Mouse (Mus musculus) MEL (cell line): ENCODE measurements around the gene Cys1. TPM values are rescaled to one million over a fixed set of nuclear protein-coding genes. Genes with fewer than 3 reads are reported as not detected.

Experiments
- DNase-seq: peaks from one replicate; pipeline ENCODE4 v3.0.0; 2011; ENCODE audit warnings: low read depth, low spot score
- H3K27ac ChIP-seq: 2 replicates; pipeline ENCODE4 v1.5.1; 2012; ENCODE audit warnings: low read depth, mild to moderate bottlenecking, control low read depth, low read length, moderate library complexity; ENCODE audit not compliant: control insufficient read depth
- H3K27me3 ChIP-seq, 2 experiments: fragments of 150-350 bp in 1 of 2; sonication (generic) in 1 of 2; 2 replicates each; pipeline ENCODE4 v1.6.1; 2012; ENCODE audit warnings: low read length in 2 of 2, mild to moderate bottlenecking in 2 of 2, improper control_type of control experiment in 1 of 2, moderate library complexity in 1 of 2; ENCODE audit not compliant: insufficient read depth in 2 of 2, control insufficient read depth in 1 of 2
- H3K36me3 ChIP-seq, 2 experiments: 2 replicates each; pipeline ENCODE4 v1.6.1; 2012 to 2014; ENCODE audit warnings: low read length in 2 of 2, improper control_type of control experiment in 1 of 2, inconsistent platforms in 1 of 2, mild to moderate bottlenecking in 1 of 2; ENCODE audit not compliant: insufficient read depth in 2 of 2, control insufficient read depth in 1 of 2
- H3K4me1 ChIP-seq, 2 experiments: fragments of 150-350 bp in 1 of 2; sonication (generic) in 1 of 2; 2 replicates each; pipeline ENCODE4 v1.6.1; 2012; ENCODE audit warnings: low read length in 2 of 2, improper control_type of control experiment in 1 of 2, mild to moderate bottlenecking in 1 of 2; ENCODE audit not compliant: insufficient read depth in 2 of 2, control insufficient read depth in 1 of 2
- H3K4me3 ChIP-seq, 2 experiments: fragments of 150-350 bp in 1 of 2; sonication (generic) in 1 of 2; 2 replicates each; pipeline ENCODE4 v1.5.1; 2012; ENCODE audit warnings: low read depth in 2 of 2, low read length in 2 of 2, mild to moderate bottlenecking in 2 of 2, moderate library complexity in 2 of 2, control low read depth in 1 of 2, improper control_type of control experiment in 1 of 2; ENCODE audit not compliant: control insufficient read depth in 1 of 2, insufficient read depth in 1 of 2
- H3K79me2 ChIP-seq: 2 replicates; pipeline ENCODE4 v1.6.1; 2012; ENCODE audit warnings: mild to moderate bottlenecking, low read length, moderate library complexity; ENCODE audit not compliant: control insufficient read depth, poor library complexity, insufficient read depth
- H3K9ac ChIP-seq: 2 replicates; pipeline ENCODE4 v1.6.1; 2012; ENCODE audit warnings: low read depth, mild to moderate bottlenecking, control low read depth, low read length, moderate library complexity; ENCODE audit not compliant: control insufficient read depth, poor library complexity, severe bottlenecking
- H3K9me3 ChIP-seq: fragments of 150-350 bp; sonication (generic); replicated peaks from 2 replicates; pipeline ENCODE4 v1.6.1; 2012; ENCODE audit warnings: mild to moderate bottlenecking, low read length, improper control_type of control experiment, moderate library complexity; ENCODE audit not compliant: insufficient read depth
- BHLHE40 ChIP-seq: IDR thresholded peaks from 2 replicates; pipeline ENCODE4 v1.6.1; 2012; ENCODE audit warnings: low read depth, mild to moderate bottlenecking, inconsistent platforms, low read length, improper control_type of control experiment, borderline replicate concordance
- CHD1 ChIP-seq: IDR thresholded peaks from 2 replicates; pipeline ENCODE4 v1.6.1; 2012; ENCODE audit warnings: low read depth, mild to moderate bottlenecking, inconsistent platforms, low read length, improper control_type of control experiment
- CTCF ChIP-seq, 3 experiments: IDR thresholded peaks in 2 of 3; conservative IDR thresholded peaks in 1 of 3; 2 replicates each; pipeline ENCODE4 v1.5.1; 2011 to 2012; ENCODE audit warnings: low read length in 3 of 3, low read depth in 2 of 3, mild to moderate bottlenecking in 2 of 3, improper control_type of control experiment in 1 of 3, inconsistent platforms in 1 of 3, mixed read lengths in 1 of 3, moderate library complexity in 1 of 3; ENCODE audit not compliant: control insufficient read depth in 1 of 3, insufficient read depth in 1 of 3, poor library complexity in 1 of 3, severe bottlenecking in 1 of 3
- ELF1 ChIP-seq: IDR thresholded peaks from 2 replicates; pipeline ENCODE4 v1.6.1; 2014; ENCODE audit warnings: low read depth, mild to moderate bottlenecking, inconsistent platforms, low read length, improper control_type of control experiment, moderate library complexity
- EP300 ChIP-seq, 2 experiments: IDR thresholded peaks; 2 replicates each; pipeline ENCODE4 v1.6.1; 2011; ENCODE audit warnings: improper control_type of control experiment in 2 of 2, low read length in 2 of 2, low read depth in 1 of 2, mild to moderate bottlenecking in 1 of 2
- ETS1 ChIP-seq: IDR thresholded peaks from 2 replicates; pipeline ENCODE4 v1.6.1; 2012; ENCODE audit warnings: low read depth, mild to moderate bottlenecking, inconsistent platforms, low read length, improper control_type of control experiment, moderate library complexity
- GABPA ChIP-seq: IDR thresholded peaks from 2 replicates; pipeline ENCODE4 v1.6.1; 2012; ENCODE audit warnings: low read depth, mild to moderate bottlenecking, inconsistent platforms, low read length, improper control_type of control experiment, moderate library complexity
- GATA1 ChIP-seq: IDR thresholded peaks from 2 replicates; pipeline ENCODE4 v1.6.1; 2011; ENCODE audit warnings: low read depth, low read length, improper control_type of control experiment
- HCFC1 ChIP-seq: IDR thresholded peaks from 2 replicates; pipeline ENCODE4 v1.6.1; 2012; ENCODE audit warnings: low read depth, mild to moderate bottlenecking, inconsistent platforms, low read length, improper control_type of control experiment, moderate library complexity
- JUND ChIP-seq: IDR thresholded peaks from 2 replicates; pipeline ENCODE4 v1.6.1; 2011; ENCODE audit warnings: low read depth, mild to moderate bottlenecking, improper control_type of control experiment, low read length
- KAT2A ChIP-seq: conservative IDR thresholded peaks from 2 replicates; pipeline ENCODE4 v1.6.1; 2012; ENCODE audit warnings: low read depth, low read length, improper control_type of control experiment, inconsistent platforms
- MAZ ChIP-seq: IDR thresholded peaks from 2 replicates; pipeline ENCODE4 v1.6.1; 2012; ENCODE audit warnings: low read depth, mild to moderate bottlenecking, inconsistent platforms, low read length, improper control_type of control experiment
- MEF2A ChIP-seq: IDR thresholded peaks from 2 replicates; pipeline ENCODE4 v1.6.1; 2014; ENCODE audit warnings: low read depth, mild to moderate bottlenecking, inconsistent platforms, low read length, improper control_type of control experiment; ENCODE audit not compliant: poor library complexity, insufficient replicate concordance, severe bottlenecking; ENCODE audit errors: extremely low read depth
- MYB ChIP-seq: IDR thresholded peaks from 2 replicates; pipeline ENCODE4 v1.6.1; 2011; ENCODE audit warnings: mild to moderate bottlenecking, low read depth, low read length, improper control_type of control experiment
- MYC ChIP-seq: IDR thresholded peaks from 2 replicates; pipeline ENCODE4 v1.6.1; 2011; ENCODE audit warnings: low read depth, mild to moderate bottlenecking, low read length, improper control_type of control experiment, moderate library complexity
- NRF1 ChIP-seq: IDR thresholded peaks from 2 replicates; pipeline ENCODE4 v1.6.1; 2014; ENCODE audit warnings: low read depth, mild to moderate bottlenecking, inconsistent platforms, low read length, improper control_type of control experiment, moderate library complexity; ENCODE audit not compliant: poor library complexity, insufficient read depth, severe bottlenecking
- POLR2A ChIP-seq, 2 experiments: IDR thresholded peaks; 2 replicates each; pipeline ENCODE4 v1.6.1; 2011 to 2012; ENCODE audit warnings: low read length in 2 of 2, mild to moderate bottlenecking in 2 of 2, control low read depth in 1 of 2, improper control_type of control experiment in 1 of 2, low read depth in 1 of 2, moderate library complexity in 1 of 2; ENCODE audit not compliant: control insufficient read depth in 1 of 2, insufficient read depth in 1 of 2, poor library complexity in 1 of 2
- POLR2AphosphoS2 ChIP-seq: IDR thresholded peaks from 2 replicates; pipeline ENCODE4 v1.6.1; 2011; ENCODE audit warnings: low read length, improper control_type of control experiment
- POLR2AphosphoS5 ChIP-seq: IDR thresholded peaks from 2 replicates; pipeline ENCODE4 v1.6.1; 2012; ENCODE audit warnings: low read depth, borderline replicate concordance, mild to moderate bottlenecking, inconsistent platforms, low read length, moderate library complexity, mixed read lengths
- RAD21 ChIP-seq: IDR thresholded peaks from 2 replicates; pipeline ENCODE4 v1.6.1; 2011; ENCODE audit warnings: mild to moderate bottlenecking, low read depth, low read length, improper control_type of control experiment
- RCOR1 ChIP-seq: IDR thresholded peaks from 2 replicates; pipeline ENCODE4 v1.6.1; 2012; ENCODE audit warnings: low read depth, mild to moderate bottlenecking, inconsistent platforms, low read length, improper control_type of control experiment
- SIN3A ChIP-seq: IDR thresholded peaks from 2 replicates; pipeline ENCODE4 v1.6.1; 2012; ENCODE audit warnings: low read length, improper control_type of control experiment, inconsistent platforms
- SMC3 ChIP-seq: IDR thresholded peaks from 2 replicates; pipeline ENCODE4 v1.6.1; 2011; ENCODE audit warnings: low read depth, low read length, improper control_type of control experiment
- TAL1 ChIP-seq: IDR thresholded peaks from 2 replicates; pipeline ENCODE4 v1.6.1; 2012; ENCODE audit warnings: mild to moderate bottlenecking, inconsistent platforms, low read length, moderate library complexity, mixed read lengths
- ZC3H11A ChIP-seq: IDR thresholded peaks from 2 replicates; pipeline ENCODE4 v1.6.1; 2012; ENCODE audit warnings: low read depth, mild to moderate bottlenecking, inconsistent platforms, low read length, improper control_type of control experiment
- ZKSCAN1 ChIP-seq: IDR thresholded peaks from 2 replicates; pipeline ENCODE4 v1.6.1; 2012; ENCODE audit warnings: low read depth, mild to moderate bottlenecking, inconsistent platforms, low read length, improper control_type of control experiment, moderate library complexity
- ZMIZ1 ChIP-seq: IDR thresholded peaks from 2 replicates; pipeline ENCODE4 v1.6.1; 2012; ENCODE audit warnings: low read depth, mild to moderate bottlenecking, inconsistent platforms, low read length, improper control_type of control experiment, moderate library complexity
- ZNF384 ChIP-seq: IDR thresholded peaks from 2 replicates; pipeline ENCODE4 v1.6.1; 2012; ENCODE audit warnings: low read depth, mild to moderate bottlenecking, inconsistent platforms, low read length, improper control_type of control experiment
- polyA plus RNA-seq, 2 experiments: library from polyadenylated mRNA; stranded (reverse) in 1 of 2; unstranded in 1 of 2; fragments of >175 nt in 1 of 2; fragments of >200 nt in 1 of 2; gene quantifications; 2 replicates each; pipeline versions ENCODE4 v1.2.1 to v1.2.4; 2012; ENCODE audit warnings: low replicate concordance in 2 of 2, low read depth in 1 of 2; ENCODE audit not compliant: insufficient read length in 2 of 2, insufficient read depth in 1 of 2, missing spikeins in 1 of 2
- total RNA-seq: library from RNA; depleted of rRNA; stranded (reverse); fragments of 300-350 nt; gene quantifications from 2 replicates; pipeline ENCODE4 v1.2.3, GENCODE M21; 2012

Cys1 gene
- total and polyA plus RNA-seq, 3 experiments: not detected

DNA sequence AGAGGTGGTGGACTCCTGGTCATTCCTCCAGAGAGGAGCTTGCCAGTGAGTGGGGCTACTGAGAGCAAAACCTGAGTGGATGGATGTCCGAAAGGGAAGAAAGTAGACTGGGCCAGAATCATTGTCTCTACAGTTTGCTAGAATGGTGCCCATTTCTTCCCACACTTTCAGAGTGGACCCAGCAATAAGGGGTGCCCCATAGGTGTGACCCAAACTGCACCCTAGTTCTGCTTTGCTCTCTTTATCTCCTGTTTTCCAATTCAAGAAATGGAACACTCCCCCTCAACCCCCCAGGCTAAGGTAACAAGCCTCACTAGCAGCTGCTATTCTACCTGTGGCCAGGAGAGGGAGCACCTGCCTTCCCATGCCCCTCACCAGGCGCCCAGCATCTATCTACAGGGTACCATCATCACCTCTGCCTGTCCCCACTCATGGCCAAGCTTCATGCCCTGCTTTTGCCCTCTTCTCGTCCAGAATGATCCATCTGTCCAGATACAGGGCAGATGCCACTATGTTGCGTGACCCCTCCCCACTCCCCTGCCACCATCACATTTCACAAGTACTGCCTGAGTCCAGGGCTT lies 35.2 kb upstream of the Cys1 start:
- no peaks in the 10 kb centered on the region for H3K9me3 ChIP-seq
- H3K4me1 ChIP-seq: peaks cover 0 to under 1% of the 10 kb centered on the region in 2 experiments; a peak in 1 of 4 replicates
- TF ChIP-seq ZMIZ1 (no peak), EP300 (IDR thresholded peaks at IDR 0.05; ENCODE audit: low read depth in 1 of 2, low read length in 2 of 2) (no peak), NRF1 (no peak), CTCF (IDR thresholded peaks at IDR 0.05 in 2 of 3, conservative IDR thresholded peaks at IDR 0.05 in 1 of 3; ENCODE audit: control insufficient read depth in 1 of 3, insufficient read depth in 1 of 3, low read depth in 2 of 3, low read length in 3 of 3, poor library complexity in 1 of 3, severe bottlenecking in 1 of 3) (peak; percentile 86 to 93 (median 87)), ZNF384 (no peak), SMC3 (peak; percentile 90), TAL1 (no peak), MYB (no peak), ZKSCAN1 (no peak), MYC (no peak), RCOR1 (no peak), SIN3A (0 out of 2 replicates have a peak, but pooled peaks have one; percentile 28), GABPA (no peak), BHLHE40 (no peak), MAZ (no peak), MEF2A (no peak), JUND (no peak), ETS1 (no peak), POLR2AphosphoS2 (no peak), RAD21 (peak; percentile 76), CHD1 (no peak), HCFC1 (no peak), KAT2A (no peak), GATA1 (no peak), POLR2AphosphoS5 (no peak), ELF1 (no peak), ZC3H11A (peak; percentile 77), POLR2A (IDR thresholded peaks at IDR 0.05; ENCODE audit: control insufficient read depth in 1 of 2, insufficient read depth in 1 of 2, low read depth in 1 of 2, low read length in 2 of 2, poor library complexity in 1 of 2) (no peak)
- peaks cover 0 to 4% of the 10 kb centered on the region in 2 experiments; a peak in 3 of 4 replicates for H3K36me3 ChIP-seq
- DNase-seq: peak; percentile 70
- H3K79me2 ChIP-seq: no peaks in the 10 kb centered on the region; the same call in 1 of the 2 replicates
- H3K27me3 ChIP-seq: no peaks in the 10 kb centered on the region
- H3K27ac ChIP-seq: no peak overlapping the region
- H3K9ac ChIP-seq: no peak overlapping the region
- H3K4me3 ChIP-seq: no peak overlapping the region
